13 mouse cellular contexts compared by ENCODE assay signal in the genomic region with DNA sequence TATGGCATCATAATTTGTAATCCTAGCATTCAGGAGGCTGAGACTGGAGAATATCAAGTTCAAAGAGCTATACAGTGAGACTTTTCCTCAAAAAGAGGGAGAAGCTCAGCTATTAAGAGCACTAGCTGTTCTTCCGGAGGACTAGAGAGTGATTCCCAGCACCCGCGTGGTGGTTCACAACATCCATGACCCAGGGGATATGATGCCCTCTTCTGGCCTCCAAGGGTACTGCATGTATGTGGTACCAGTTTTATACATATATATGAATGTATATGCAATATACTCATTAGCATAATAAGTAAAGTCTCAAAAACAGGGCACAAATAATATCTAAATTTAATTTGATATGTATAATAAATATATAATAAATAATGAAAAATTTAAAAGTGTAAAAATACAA. TPM values are rescaled to one million over a fixed set of nuclear protein-coding genes. Genes with fewer than 3 reads are reported as not detected.
DNase-seq lines count a peak whose midpoint lies in the region; ATAC-seq and TF ChIP-seq lines count a peak whose summit lies in the region.
"Had no signal": no experiment of that assay in that cellular context is flagged by ENCODE, and none has a peak within 500 bp of the region (broad histone marks: within the 10 kb centered on the region; RNA-seq: fewer than 3 reads in every experiment).

No protein-coding gene starts in this region.

- WGBS in bone marrow, adult 2 months = 84% methylated on average over 3 of the region's 3 CpGs
- WGBS in hindbrain, embryonic 13.5 days = 89% methylated on average over 3 of the region's 3 CpGs

- no peak overlapping the region for H3K27ac ChIP-seq in left cerebral cortex, adult 2 months
- no peak overlapping the region for H3K27ac ChIP-seq in bone marrow, adult 2 months (ENCODE audit: control insufficient read depth, insufficient read depth, low read depth, low read length, poor library complexity)
- no peak overlapping the region for H3K27ac ChIP-seq in hindbrain, embryonic 13.5 days
- H3K27ac ChIP-seq: limb, embryonic 15.5 days had no signal

- H3K4me2 ChIP-seq in hindbrain, embryonic 13.5 days = no peak overlapping the region
- H3K4me2 ChIP-seq: limb, embryonic 15.5 days had no signal

- no peak for TF ChIP-seq POLR2A in bone marrow, adult 2 months (IDR thresholded peaks at IDR 0.05; ENCODE audit: borderline replicate concordance, control insufficient read depth, low read depth, low read length)

- no peak for DNase-seq in left cerebral cortex, adult 2 months (ENCODE audit: extremely low spot score in 1 of 2, low spot score in 2 of 2)
- no peak for DNase-seq in left cerebral cortex, adult 9 months (ENCODE audit: low spot score in 2 of 2)
- DNase-seq in 416B (ENCODE audit: low read depth) = peak; percentile 6
- peak; percentile 50 to 56 for DNase-seq in B cell, adult 2 months
- no peak for DNase-seq in kidney, adult 8-10 months
- DNase-seq: adrenal gland, postnatal 14 days; cerebellum, adult 2 months; thymus, postnatal 25 days had no signal

- peak; percentile 17; the same call in 1 of the 2 replicates for TF ChIP-seq CTCF in left cerebral cortex, adult 2 months (IDR thresholded peaks at IDR 0.05)
- TF ChIP-seq CTCF in bone marrow, adult 2 months (IDR thresholded peaks at IDR 0.05; ENCODE audit: control insufficient read depth, insufficient read depth, low read length) = peak; percentile 22; the same call in 1 of the 2 replicates

- H3K9ac ChIP-seq in hindbrain, embryonic 13.5 days = no peak overlapping the region
- H3K9ac ChIP-seq: limb, embryonic 15.5 days had no signal

- intact Hi-C loops in left cerebral cortex, adult 2 months (cut with DNase I) = no loop called here

- no peak for ATAC-seq in hindbrain, embryonic 13.5 days (ENCODE audit: low FRiP score)
- ATAC-seq: forebrain, embryonic 16.5 days; inflammation-experienced regulatory T-cells, adult 6 months had no signal

- H3K36me3 ChIP-seq in hindbrain, embryonic 13.5 days = no peaks in the 10 kb centered on the region
- H3K36me3 ChIP-seq: limb, embryonic 15.5 days had no signal

- H3K4me1 ChIP-seq in bone marrow, adult 2 months (ENCODE audit: control insufficient read depth, insufficient read depth, low read length) = no peaks in the 10 kb centered on the region
- H3K4me1 ChIP-seq in hindbrain, embryonic 13.5 days (replicated peaks) = no peaks in the 10 kb centered on the region
- H3K4me1 ChIP-seq: limb, embryonic 15.5 days had no signal

- H3K9me3 ChIP-seq in hindbrain, embryonic 13.5 days = no peaks in the 10 kb centered on the region
- H3K9me3 ChIP-seq: limb, embryonic 15.5 days had no signal

- H3K27me3 ChIP-seq in hindbrain, embryonic 13.5 days = no peaks in the 10 kb centered on the region
- H3K27me3 ChIP-seq: limb, embryonic 15.5 days had no signal

- H3K4me3 ChIP-seq in left cerebral cortex, adult 2 months = no peak overlapping the region
- H3K4me3 ChIP-seq in bone marrow, adult 2 months (replicated peaks; ENCODE audit: control insufficient read depth, low read depth, low read length) = no peak overlapping the region
- no peak overlapping the region for H3K4me3 ChIP-seq in hindbrain, embryonic 13.5 days
- H3K4me3 ChIP-seq: limb, embryonic 15.5 days had no signal

RNA-seq across cellular contexts. Expression of gene Slc15a2, which starts 17.6 kb away (rescaled TPM):
- 10 to 100 TPM; 36.5 to 40.2 TPM for total RNA-seq in left cerebral cortex, adult 2 months (2021)
- 6.7 and 12.6 TPM in 2 replicates for polyA plus RNA-seq in bone marrow, adult 2 months (2011; ENCODE audit: insufficient read depth, insufficient read length, low replicate concordance, missing spikeins)
- polyA plus RNA-seq in hindbrain, embryonic 13.5 days (2015; fragmentation: Nextera tagmentation; extraction: Ambion mirVana) = 10.7 and 11.8 TPM in 2 replicates

RNA-seq across cellular contexts. Expression of gene Iqcb1, which starts 25.8 kb away (rescaled TPM):
- total RNA-seq in left cerebral cortex, adult 2 months (2021) = 10 to 100 TPM; 41.9 to 49.2 TPM
- 16.7 and 20.4 TPM in 2 replicates for polyA plus RNA-seq in bone marrow, adult 2 months (2011; ENCODE audit: insufficient read depth, insufficient read length, low replicate concordance, missing spikeins)
- 68.8 and 69.8 TPM in 2 replicates for polyA plus RNA-seq in hindbrain, embryonic 13.5 days (2015; fragmentation: Nextera tagmentation; extraction: Ambion mirVana)

Comparison
In these comparisons a context has a peak if more than half of its experiments do, and no peak if none do; other contexts are left out.
1. DNase-seq: peak in 416B (single experiment) and B cell, adult 2 months (2 of 2); none in left cerebral cortex, adult 2 months (0 of 2), left cerebral cortex, adult 9 months (0 of 2) and kidney, adult 8-10 months (0 of 2).